Mouse (Mus musculus) small intestine, adult 2 months (tissue): ENCODE measurements around the gene Tecpr2.

Experiments
- CTCF ChIP-seq: fragments of 200-500 bp; IDR thresholded peaks from 2 replicates; pipeline ENCODE4 v1.5.1; 2012; ENCODE audit warnings: low read depth, mild to moderate bottlenecking, control low read depth, inconsistent platforms, low read length, moderate library complexity, mixed read lengths; ENCODE audit not compliant: insufficient replicate concordance, insufficient read length; ENCODE audit errors: extremely low read depth
- POLR2A ChIP-seq: fragments of 200-500 bp; IDR thresholded peaks from 2 replicates; pipeline ENCODE4 v1.6.1; 2012; ENCODE audit warnings: low read depth, mild to moderate bottlenecking, control low read depth, inconsistent platforms, low read length, moderate library complexity

GRCm38 (mm10) chr12:110953900-110954299 lies 64.8 kb downstream of the Tecpr2 start:
- TF ChIP-seq POLR2A (no peak), CTCF (no peak)
